Mouse (Mus musculus) spleen, adult 2 months (tissue): ENCODE data around the gene Gm10961.

Experiments
- CTCF ChIP-seq: fragments of 200-500 bp; IDR thresholded peaks from 2 replicates; pipeline ENCODE4 v1.5.1; 2011; ENCODE audit warnings: mild to moderate bottlenecking, inconsistent platforms; ENCODE audit not compliant: insufficient read depth, insufficient read length, insufficient replicate concordance; ENCODE audit errors: extremely low read depth
- POLR2A ChIP-seq: fragments of 200-500 bp; IDR thresholded peaks from 2 replicates; pipeline ENCODE4 v1.6.1; 2011; ENCODE audit warnings: low read depth, low read length, inconsistent platforms

DNA sequence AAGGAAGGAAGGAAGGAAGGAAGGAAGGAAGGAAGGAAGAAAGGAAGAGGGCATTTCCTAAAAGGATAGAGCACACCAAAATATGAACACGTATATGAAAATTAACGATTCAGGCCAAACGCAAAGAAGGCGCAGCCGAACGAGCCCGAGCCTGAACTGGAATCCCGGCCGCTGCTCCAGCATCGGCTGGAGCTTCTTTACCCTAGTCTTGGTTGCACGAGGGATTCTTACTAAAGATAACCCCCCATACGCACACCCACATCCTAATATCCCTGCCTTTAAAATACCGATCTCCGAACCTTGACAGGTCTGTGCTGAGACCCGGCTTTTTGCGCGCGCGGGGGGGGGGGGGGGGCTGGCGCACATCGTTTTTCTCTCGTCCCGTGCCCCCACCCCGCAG lies 34.0 kb upstream of the Gm10961 start:
- no peak for TF ChIP-seq CTCF
- no peak for TF ChIP-seq POLR2A
